Mouse (Mus musculus): Measurements from ENCODE around the gene Rps6ka2. TPM values are rescaled to one million over a fixed set of nuclear protein-coding genes. Genes with fewer than 3 reads are reported as not detected.
"Not testable (repeated sequence)": the region's sequence is repeated elsewhere in the genome, so short reads cannot be mapped to it uniquely, and the experiment has no call there.

The Rps6ka2 gene
- 16.2 and 19.9 TPM in 2 replicates for total RNA-seq (2012; rRNA removed)

DNA sequence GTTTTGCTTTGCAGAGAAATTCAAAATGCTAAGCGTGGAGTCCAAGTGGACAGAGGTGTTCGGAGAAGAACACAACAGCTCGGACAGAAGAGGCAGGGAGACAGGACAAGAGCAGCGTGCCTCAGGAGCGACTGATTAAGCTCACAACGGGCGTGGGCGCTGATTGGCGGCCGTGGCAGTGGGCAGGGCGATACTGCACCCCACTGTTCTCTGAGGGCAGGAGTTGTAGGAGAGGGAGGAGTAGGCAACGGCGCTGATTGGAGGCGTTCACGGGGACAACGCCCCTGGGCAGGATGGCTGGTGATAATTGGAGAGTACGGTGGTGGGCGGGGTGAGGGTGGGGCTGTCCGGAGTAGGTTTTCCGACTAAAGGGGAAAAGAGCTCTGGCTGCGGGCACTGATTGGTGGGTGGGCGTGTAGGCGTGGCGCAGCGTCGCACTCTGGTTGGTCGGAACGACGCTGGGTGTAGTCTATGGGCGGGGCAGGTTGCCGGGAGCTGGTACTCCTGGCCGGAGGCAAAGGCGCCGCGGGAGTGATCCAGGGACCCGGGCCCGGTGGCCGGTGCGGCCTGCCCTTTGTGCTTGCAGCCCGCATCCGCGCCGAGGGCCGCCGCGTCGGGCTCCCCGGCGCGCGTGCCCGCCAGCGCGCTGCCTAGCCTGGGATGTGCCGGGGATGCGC is at the start of gene Rps6ka2:
Rps6ka2 (plus strand) TSS at position 489 of the 677 bp plus-strand sequence.
- H3K9me3 ChIP-seq (ENCODE audit: control insufficient read depth, insufficient read depth, low read depth, low read length): no peaks in the 10 kb centered on the region
- peak; percentile 99 for DNase-seq (ENCODE audit: low read depth, low spot score)
- H3K4me3 ChIP-seq (ENCODE audit: insufficient read depth in 1 of 2, low read depth in 1 of 2, low read length in 2 of 2, poor library complexity in 1 of 2, severe bottlenecking in 1 of 2): peak within 1 kb of the TSS; percentile 77 to 94
- in situ Hi-C loops (cut with MboI; ENCODE audit: low sequenced_read_pairs in 2 of 2, unreplicated experiment in 2 of 2): no loop called here
- no peaks in the 10 kb centered on the region for H3K36me3 ChIP-seq (ENCODE audit: control insufficient read depth, insufficient read depth, low read length, poor library complexity, severe bottlenecking)
- no peak; the same call in 1 of the 2 replicates for TF ChIP-seq CHD2 (IDR thresholded peaks at IDR 0.05; ENCODE audit: low read depth, low read length)
- peak; percentile 11; the same call in 1 of the 2 replicates for TF ChIP-seq HCFC1 (IDR thresholded peaks at IDR 0.05; ENCODE audit: borderline replicate concordance, insufficient read depth, low read length)
- H3K9ac ChIP-seq (ENCODE audit: insufficient read depth, low read depth, low read length, poor library complexity, severe bottlenecking): peak within 1 kb of the TSS; percentile 73
- no peak within 1 kb of the TSS for H3K27ac ChIP-seq (ENCODE audit: insufficient read depth, low read depth, low read length, poor library complexity, severe bottlenecking)
- peaks cover 0 to 4% of the 10 kb centered on the region in 2 experiments; a peak in 1 of 4 replicates for H3K4me1 ChIP-seq (ENCODE audit: control insufficient read depth in 2 of 2, insufficient read depth in 2 of 2, low read length in 2 of 2, poor library complexity in 1 of 2)

DNA sequence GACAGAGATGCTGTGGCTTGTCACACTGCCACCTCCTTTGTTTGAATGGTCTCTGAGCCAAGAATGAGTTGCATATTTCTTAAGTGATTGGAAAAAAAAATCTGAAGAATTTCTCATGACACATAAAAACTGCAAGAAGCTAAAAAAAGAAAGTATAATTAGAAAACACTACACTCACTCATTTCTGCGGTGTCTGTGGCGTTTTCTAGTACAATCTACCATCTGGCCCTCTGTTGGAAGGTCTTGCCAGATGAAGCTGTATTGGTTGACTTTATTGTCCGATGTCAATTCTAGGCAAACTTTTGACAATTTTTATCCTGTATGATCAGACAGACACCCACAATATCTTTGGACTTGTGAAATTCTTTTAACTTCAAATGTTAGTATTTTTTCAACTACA is 49.1 kb upstream of the Rps6ka2 start:
- DNase-seq (ENCODE audit: low read depth, low spot score); in situ Hi-C loops (cut with MboI; ENCODE audit: low sequenced_read_pairs in 2 of 2, unreplicated experiment in 2 of 2); H3K4me3 ChIP-seq (ENCODE audit: insufficient read depth in 1 of 2, low read depth in 1 of 2, low read length in 2 of 2, poor library complexity in 1 of 2, severe bottlenecking in 1 of 2); H3K27ac ChIP-seq (ENCODE audit: insufficient read depth, low read depth, low read length, poor library complexity, severe bottlenecking); H3K36me3 ChIP-seq (ENCODE audit: control insufficient read depth, insufficient read depth, low read length, poor library complexity, severe bottlenecking); H3K9me3 ChIP-seq (ENCODE audit: control insufficient read depth, insufficient read depth, low read depth, low read length); H3K9ac ChIP-seq (ENCODE audit: insufficient read depth, low read depth, low read length, poor library complexity, severe bottlenecking); H3K4me1 ChIP-seq (ENCODE audit: control insufficient read depth in 2 of 2, insufficient read depth in 2 of 2, low read length in 2 of 2, poor library complexity in 1 of 2): not testable (repeated sequence)

DNA sequence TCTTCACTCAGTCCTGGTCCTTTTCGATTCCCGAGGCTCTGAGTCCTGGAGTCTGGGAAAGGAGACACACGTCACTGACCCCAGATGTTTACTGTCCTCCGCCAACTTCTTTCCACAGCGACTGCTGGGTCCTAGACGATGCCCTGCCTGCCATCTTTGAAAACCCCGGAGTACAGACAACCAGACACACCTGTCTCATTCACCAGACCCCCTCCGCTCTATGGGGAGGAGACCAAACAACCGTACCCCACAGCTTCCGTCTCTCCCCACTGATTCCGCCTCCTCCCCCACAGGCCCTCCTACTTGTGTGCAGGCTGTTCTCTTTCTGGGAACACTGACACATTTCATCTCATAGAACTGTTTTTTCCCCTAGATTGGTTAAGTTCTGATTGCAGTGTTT is 47.4 kb upstream of the Rps6ka2 start:
- DNase-seq (ENCODE audit: low read depth, low spot score); H3K9me3 ChIP-seq (ENCODE audit: control insufficient read depth, insufficient read depth, low read depth, low read length); H3K36me3 ChIP-seq (ENCODE audit: control insufficient read depth, insufficient read depth, low read length, poor library complexity, severe bottlenecking); H3K4me3 ChIP-seq (ENCODE audit: insufficient read depth in 1 of 2, low read depth in 1 of 2, low read length in 2 of 2, poor library complexity in 1 of 2, severe bottlenecking in 1 of 2); in situ Hi-C loops (cut with MboI; ENCODE audit: low sequenced_read_pairs in 2 of 2, unreplicated experiment in 2 of 2); H3K4me1 ChIP-seq (ENCODE audit: control insufficient read depth in 2 of 2, insufficient read depth in 2 of 2, low read length in 2 of 2, poor library complexity in 1 of 2); H3K9ac ChIP-seq (ENCODE audit: insufficient read depth, low read depth, low read length, poor library complexity, severe bottlenecking); H3K27ac ChIP-seq (ENCODE audit: insufficient read depth, low read depth, low read length, poor library complexity, severe bottlenecking): not testable (repeated sequence)

DNA sequence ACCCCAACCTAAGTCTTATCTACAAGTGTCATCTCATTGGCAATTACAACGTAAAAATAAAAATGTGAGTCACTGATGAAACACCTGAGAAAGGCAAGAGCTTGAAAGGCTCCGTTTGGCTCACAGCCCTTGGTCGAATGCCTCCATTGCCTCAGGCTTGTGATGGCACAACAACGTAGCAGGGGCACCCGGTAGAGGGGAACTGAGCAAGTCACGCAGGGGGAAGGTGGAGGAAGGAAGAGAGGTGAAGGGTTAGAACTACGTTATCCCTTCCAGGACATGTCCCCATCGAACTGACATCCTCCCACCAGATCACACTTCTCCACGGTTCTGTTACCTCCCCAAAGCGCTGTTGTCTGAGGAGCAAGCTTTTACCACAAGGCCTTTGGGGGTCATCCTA is 43.4 kb upstream of the Rps6ka2 start:
- H3K27ac ChIP-seq (ENCODE audit: insufficient read depth, low read depth, low read length, poor library complexity, severe bottlenecking); in situ Hi-C loops (cut with MboI; ENCODE audit: low sequenced_read_pairs in 2 of 2, unreplicated experiment in 2 of 2); DNase-seq (ENCODE audit: low read depth, low spot score): not testable (repeated sequence)

DNA sequence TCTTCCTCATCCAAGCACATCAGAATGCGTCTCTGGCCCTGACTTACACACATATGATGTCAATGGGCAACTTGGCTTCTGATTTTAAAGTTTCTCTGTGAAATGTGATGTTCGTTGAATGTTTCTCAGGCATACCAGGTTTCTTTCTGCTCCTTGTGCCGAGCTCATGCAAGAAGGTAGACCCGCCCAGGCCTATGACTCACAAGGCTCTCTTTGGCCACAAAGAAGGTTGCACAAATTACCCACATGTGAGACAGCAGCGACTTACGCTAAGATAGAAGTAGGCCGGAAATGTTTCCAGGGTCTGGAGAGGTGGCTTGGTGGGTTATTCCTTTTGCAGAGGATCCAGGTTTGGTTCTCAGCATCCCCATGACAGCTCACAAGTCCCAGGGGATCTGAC is 35.9 kb upstream of the Rps6ka2 start:
- H3K36me3 ChIP-seq (ENCODE audit: control insufficient read depth, insufficient read depth, low read length, poor library complexity, severe bottlenecking): not testable (repeated sequence)

More for the DNA sequence above, 43.4 kb upstream of the Rps6ka2 start:
- H3K9ac ChIP-seq (ENCODE audit: insufficient read depth, low read depth, low read length, poor library complexity, severe bottlenecking); H3K4me1 ChIP-seq (ENCODE audit: control insufficient read depth in 2 of 2, insufficient read depth in 2 of 2, low read length in 2 of 2, poor library complexity in 1 of 2); H3K9me3 ChIP-seq (ENCODE audit: control insufficient read depth, insufficient read depth, low read depth, low read length); H3K36me3 ChIP-seq (ENCODE audit: control insufficient read depth, insufficient read depth, low read length, poor library complexity, severe bottlenecking); H3K4me3 ChIP-seq (ENCODE audit: insufficient read depth in 1 of 2, low read depth in 1 of 2, low read length in 2 of 2, poor library complexity in 1 of 2, severe bottlenecking in 1 of 2): not testable (repeated sequence)

DNA sequence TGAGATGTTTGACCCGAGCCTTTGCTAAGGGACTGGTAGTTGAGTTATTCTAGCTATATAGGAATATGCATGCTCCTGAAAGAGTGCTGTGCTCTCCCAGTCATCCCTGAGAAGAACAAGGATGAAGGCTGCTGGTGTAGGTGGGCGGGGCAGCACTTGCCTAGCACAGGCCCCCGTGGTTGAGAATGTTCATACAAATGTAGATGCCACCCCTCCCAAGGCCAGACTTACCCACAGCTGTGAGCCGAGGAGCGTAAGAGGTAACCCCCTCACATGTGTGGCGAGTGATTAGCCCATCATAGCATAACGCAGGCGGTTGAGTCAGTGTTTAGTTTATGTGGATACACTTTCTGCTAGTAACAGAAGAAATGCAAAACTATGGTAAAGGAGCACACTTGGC is 34.6 kb upstream of the Rps6ka2 start:
- in situ Hi-C loops (cut with MboI; ENCODE audit: low sequenced_read_pairs in 2 of 2, unreplicated experiment in 2 of 2); H3K4me3 ChIP-seq (ENCODE audit: insufficient read depth in 1 of 2, low read depth in 1 of 2, low read length in 2 of 2, poor library complexity in 1 of 2, severe bottlenecking in 1 of 2); H3K4me1 ChIP-seq (ENCODE audit: control insufficient read depth in 2 of 2, insufficient read depth in 2 of 2, low read length in 2 of 2, poor library complexity in 1 of 2); DNase-seq (ENCODE audit: low read depth, low spot score); H3K36me3 ChIP-seq (ENCODE audit: control insufficient read depth, insufficient read depth, low read length, poor library complexity, severe bottlenecking); H3K9me3 ChIP-seq (ENCODE audit: control insufficient read depth, insufficient read depth, low read depth, low read length); H3K27ac ChIP-seq (ENCODE audit: insufficient read depth, low read depth, low read length, poor library complexity, severe bottlenecking); H3K9ac ChIP-seq (ENCODE audit: insufficient read depth, low read depth, low read length, poor library complexity, severe bottlenecking): not testable (repeated sequence)

More for the DNA sequence above, 35.9 kb upstream of the Rps6ka2 start:
- H3K9me3 ChIP-seq (ENCODE audit: control insufficient read depth, insufficient read depth, low read depth, low read length); H3K4me3 ChIP-seq (ENCODE audit: insufficient read depth in 1 of 2, low read depth in 1 of 2, low read length in 2 of 2, poor library complexity in 1 of 2, severe bottlenecking in 1 of 2); H3K4me1 ChIP-seq (ENCODE audit: control insufficient read depth in 2 of 2, insufficient read depth in 2 of 2, low read length in 2 of 2, poor library complexity in 1 of 2); H3K9ac ChIP-seq (ENCODE audit: insufficient read depth, low read depth, low read length, poor library complexity, severe bottlenecking); DNase-seq (ENCODE audit: low read depth, low spot score); in situ Hi-C loops (cut with MboI; ENCODE audit: low sequenced_read_pairs in 2 of 2, unreplicated experiment in 2 of 2); H3K27ac ChIP-seq (ENCODE audit: insufficient read depth, low read depth, low read length, poor library complexity, severe bottlenecking): not testable (repeated sequence)
